Mouse (Mus musculus): ENCODE measurements at regions not wholly inside any gene's neighbourhood (a gene's known extent, or its start where the extent isn't known, plus 50 kb on each side); places are given as distances from the start of the nearest gene placed in this dataset.

GRCm38 (mm10) chr15:32760141-32760540 lies 515.5 kb downstream of the Sema5a start:
- no peak for TF ChIP-seq CTCF (IDR thresholded peaks at IDR 0.05; ENCODE audit: low read depth, low read length)
- TF ChIP-seq POLR2A (IDR thresholded peaks at IDR 0.05; ENCODE audit: extremely low read depth, insufficient read depth, low read length): no peak

Data from liver, adult 2 months (tissue).